In genomic region chr4:139948591-139948990, GRCm38 (mm10) we compare ENCODE assay signal across 16 mouse cellular contexts. TPM values are rescaled to one million over a fixed set of nuclear protein-coding genes. Genes with fewer than 3 reads are reported as not detected.
DNase-seq lines count a peak whose midpoint lies in the region; ATAC-seq and TF ChIP-seq lines count a peak whose summit lies in the region.
"Had no signal": no experiment of that assay in that cellular context is flagged by ENCODE, and none has a peak within 500 bp of the region (broad histone marks: within the 10 kb centered on the region; RNA-seq: fewer than 3 reads in every experiment).

No protein-coding gene starts in this region.

- no peaks in the 10 kb centered on the region; the same call in 1 of the 2 replicates for H3K27me3 ChIP-seq in midbrain, embryonic 14.5 days (ENCODE audit: control insufficient read depth, insufficient read depth, low read length)
- 0 out of 2 replicates have a peak, but pooled peaks cover 4% of the 10 kb centered on the region for H3K27me3 ChIP-seq in midbrain, embryonic 13.5 days
- H3K27me3 ChIP-seq in hindbrain, embryonic 14.5 days (ENCODE audit: control insufficient read depth, insufficient read depth, low read length) = no peaks in the 10 kb centered on the region
- H3K27me3 ChIP-seq in intestine, postnatal 0 days (replicated peaks; ENCODE audit: control insufficient read depth, insufficient read depth, low read length) = no peaks in the 10 kb centered on the region

- H3K4me1 ChIP-seq in midbrain, embryonic 14.5 days (ENCODE audit: control insufficient read depth, insufficient read depth, low read length) = peaks cover 8% of the 10 kb centered on the region; the same call in 1 of the 2 replicates
- H3K4me1 ChIP-seq in midbrain, embryonic 13.5 days (replicated peaks) = peaks cover 16% of the 10 kb centered on the region
- H3K4me1 ChIP-seq in hindbrain, embryonic 14.5 days (replicated peaks; ENCODE audit: control insufficient read depth, insufficient read depth, low read length) = peaks cover 18% of the 10 kb centered on the region; the same call in 1 of the 2 replicates
- H3K4me1 ChIP-seq in intestine, postnatal 0 days (replicated peaks; ENCODE audit: control insufficient read depth, insufficient read depth, low read length) = peaks cover 6% of the 10 kb centered on the region; the same call in 1 of the 2 replicates

- H3K36me3 ChIP-seq in midbrain, embryonic 14.5 days (ENCODE audit: control insufficient read depth, insufficient read depth, low read length) = no peaks in the 10 kb centered on the region
- no peaks in the 10 kb centered on the region for H3K36me3 ChIP-seq in midbrain, embryonic 13.5 days
- H3K36me3 ChIP-seq in hindbrain, embryonic 14.5 days (replicated peaks; ENCODE audit: control insufficient read depth, insufficient read depth) = no peaks in the 10 kb centered on the region
- no peaks in the 10 kb centered on the region for H3K36me3 ChIP-seq in intestine, postnatal 0 days (ENCODE audit: control insufficient read depth, insufficient read depth)
- H3K36me3 ChIP-seq: heart, embryonic 12.5 days had no signal

- no peak overlapping the region for H3K9ac ChIP-seq in midbrain, embryonic 14.5 days (replicated peaks; ENCODE audit: low read length)
- H3K9ac ChIP-seq in midbrain, embryonic 13.5 days (replicated peaks) = no peak overlapping the region
- H3K9ac ChIP-seq in hindbrain, embryonic 14.5 days = no peak overlapping the region
- H3K9ac ChIP-seq in intestine, postnatal 0 days (ENCODE audit: low read depth, low read length) = no peak overlapping the region
- H3K9ac ChIP-seq: heart, embryonic 12.5 days; liver, embryonic 14.5 days had no signal

- no peaks in the 10 kb centered on the region for H3K9me3 ChIP-seq in midbrain, embryonic 14.5 days (ENCODE audit: control insufficient read depth, low read length)
- H3K9me3 ChIP-seq in midbrain, embryonic 13.5 days = peaks cover 3% of the 10 kb centered on the region; the same call in 1 of the 2 replicates
- H3K9me3 ChIP-seq in hindbrain, embryonic 14.5 days (ENCODE audit: control insufficient read depth, low read length) = 0 out of 2 replicates have a peak, but pooled peaks cover 3% of the 10 kb centered on the region
- H3K9me3 ChIP-seq in intestine, postnatal 0 days (ENCODE audit: control insufficient read depth) = no peaks in the 10 kb centered on the region

- no peak overlapping the region for H3K27ac ChIP-seq in midbrain, embryonic 14.5 days (replicated peaks; ENCODE audit: low read depth, low read length)
- no peak overlapping the region for H3K27ac ChIP-seq in midbrain, embryonic 13.5 days
- H3K27ac ChIP-seq in hindbrain, embryonic 14.5 days = peak overlapping the region; percentile 1; the same call in 1 of the 2 replicates
- no peak overlapping the region for H3K27ac ChIP-seq in intestine, postnatal 0 days (ENCODE audit: low read depth, low read length)
- H3K27ac ChIP-seq: liver, embryonic 14.5 days had no signal

- H3K4me3 ChIP-seq in midbrain, embryonic 14.5 days (replicated peaks; ENCODE audit: low read depth, low read length) = no peak overlapping the region
- no peak overlapping the region for H3K4me3 ChIP-seq in midbrain, embryonic 13.5 days (replicated peaks)
- no peak overlapping the region for H3K4me3 ChIP-seq in hindbrain, embryonic 14.5 days (replicated peaks; ENCODE audit: low read length)
- H3K4me3 ChIP-seq in intestine, postnatal 0 days (ENCODE audit: low read depth, low read length) = no peak overlapping the region
- H3K4me3 ChIP-seq: heart, embryonic 12.5 days had no signal

- peak; percentile 35 for DNase-seq in embryo, embryonic 10 days (ENCODE audit: low spot score)
- no peak for DNase-seq in embryo, embryonic 9.5 days (ENCODE audit: extremely low spot score)
- peak; percentile 59 for DNase-seq in midbrain, embryonic 14.5 days
- DNase-seq in hindbrain, embryonic 14.5 days (ENCODE audit: low spot score) = peak; percentile 52
- DNase-seq in retina, postnatal 1 day = peak; percentile 89
- DNase-seq in c-Kit-positive CD71-positive TER-119-positive erythroid progenitor cells, embryonic 14.5 days (ENCODE audit: low spot score) = no peak
- DNase-seq: adrenal gland, adult 8-10 months; gastrocnemius, postnatal 14 days; heart, postnatal 4 days; kidney, adult 9 months; layer of hippocampus, postnatal 36 days; thymus, postnatal 14 days had no signal

- WGBS in midbrain, embryonic 14.5 days = 24% methylated on average over 7 of the region's 7 CpGs
- 26% methylated on average over 7 of the region's 7 CpGs for WGBS in midbrain, embryonic 13.5 days
- WGBS in hindbrain, embryonic 14.5 days = 9% methylated on average over 7 of the region's 7 CpGs
- 32% methylated on average over 7 of the region's 7 CpGs for WGBS in intestine, postnatal 0 days

- ATAC-seq in midbrain, embryonic 14.5 days (ENCODE audit: low FRiP score, low TSS enrichment) = no peak
- no peak for ATAC-seq in midbrain, embryonic 13.5 days
- ATAC-seq in hindbrain, embryonic 14.5 days (ENCODE audit: low FRiP score) = peak; percentile 68; the same call in 1 of the 2 replicates
- no peak for ATAC-seq in intestine, postnatal 0 days

- TF ChIP-seq CTCF in intestine, postnatal 0 days (IDR thresholded peaks at IDR 0.05; ENCODE audit: low read depth) = no peak

- no peak overlapping the region for H3K4me2 ChIP-seq in midbrain, embryonic 14.5 days (ENCODE audit: low read length)
- H3K4me2 ChIP-seq in midbrain, embryonic 13.5 days (replicated peaks) = no peak overlapping the region
- H3K4me2 ChIP-seq in hindbrain, embryonic 14.5 days (replicated peaks) = no peak overlapping the region
- no peak overlapping the region for H3K4me2 ChIP-seq in intestine, postnatal 0 days (replicated peaks; ENCODE audit: low read depth)
- H3K4me2 ChIP-seq: heart, embryonic 12.5 days had no signal

RNA-seq across cellular contexts. Expression of gene Klhdc7a, which starts 19.2 kb away (rescaled TPM):
- polyA plus RNA-seq in midbrain, embryonic 14.5 days (2014; fragmentation: Nextera tagmentation; extraction: Ambion mirVana) = 0.32 TPM in 1 of 2 replicates, not detected in the other
- 0.46 and 0.58 TPM in 2 replicates for polyA plus RNA-seq in midbrain, embryonic 13.5 days (2015; fragmentation: Nextera tagmentation; extraction: Ambion mirVana)
- 0.44 and 0.56 TPM in 2 replicates for polyA plus RNA-seq in hindbrain, embryonic 14.5 days (2014; fragmentation: Nextera tagmentation; extraction: Ambion mirVana)
- 0.08 and 0.12 TPM in 2 replicates for polyA plus RNA-seq in intestine, postnatal 0 days (2015; fragmentation: Nextera tagmentation; extraction: Ambion mirVana)

Comparison
In these comparisons a context has a peak if more than half of its experiments do, and no peak if none do; other contexts are left out.
1. DNase-seq: peak in embryo, embryonic 10 days (single experiment), midbrain, embryonic 14.5 days (single experiment), hindbrain, embryonic 14.5 days (single experiment) and retina, postnatal 1 day (single experiment); none in embryo, embryonic 9.5 days (single experiment) and c-Kit-positive CD71-positive TER-119-positive erythroid progenitor cells, embryonic 14.5 days (single experiment).